Mouse (Mus musculus): ENCODE data around the gene Hrct1. TPM values are rescaled to one million over a fixed set of nuclear protein-coding genes. Genes with fewer than 3 reads are reported as not detected.

Hrct1 gene
- total and polyA plus RNA-seq, 2 experiments from 2014 or later, result 0.70 to 0.73 TPM

- no peak overlapping the region for H3K4me2 ChIP-seq (ENCODE audit: low read depth, low read length)
- no peak for ATAC-seq
- no peak overlapping the region for H3K27ac ChIP-seq
- H3K9me3 ChIP-seq (ENCODE audit: low read length), result no peaks in the 10 kb centered on the region
- H3K36me3 ChIP-seq (ENCODE audit: insufficient read depth, low read length), result no peaks in the 10 kb centered on the region
- DNase-seq (ENCODE audit: low spot score), result no peak
- H3K9ac ChIP-seq (replicated peaks; ENCODE audit: low read length), result no peak overlapping the region
- no peak for TF ChIP-seq CTCF (IDR thresholded peaks at IDR 0.05; ENCODE audit: low read depth)
- no peaks in the 10 kb centered on the region for H3K4me1 ChIP-seq (ENCODE audit: insufficient read depth, low read length)
- WGBS, result 26% methylated on average over 1 of the region's 1 CpGs
- no peak overlapping the region for H3K4me3 ChIP-seq (ENCODE audit: low read length)
- H3K27me3 ChIP-seq (ENCODE audit: insufficient read depth, low read length), result no peaks in the 10 kb centered on the region
These were observed 5.2 kb downstream of the Hrct1 start for GRCm38 (mm10) chr4:43732171-43732570.

- Histone ChIP-seq H3K9ac (replicated peaks; ENCODE audit: low read length) (no peak overlapping the region), H3K9me3 (ENCODE audit: low read length) (no peaks in the 10 kb centered on the region), H3K4me2 (ENCODE audit: low read depth, low read length) (no peak overlapping the region), H3K4me3 (ENCODE audit: low read length) (no peak overlapping the region), H3K27ac (no peak overlapping the region), H3K4me1 (ENCODE audit: insufficient read depth, low read length) (no peaks in the 10 kb centered on the region), H3K27me3 (ENCODE audit: insufficient read depth, low read length) (no peaks in the 10 kb centered on the region), H3K36me3 (ENCODE audit: insufficient read depth, low read length) (no peaks in the 10 kb centered on the region)
- 77% methylated on average over 5 of the region's 5 CpGs for WGBS
- no peak for DNase-seq (ENCODE audit: low spot score)
- TF ChIP-seq CTCF (IDR thresholded peaks at IDR 0.05; ENCODE audit: low read depth), result no peak
- no peak for ATAC-seq
These were observed 6.2 kb downstream of the Hrct1 start for GRCm38 (mm10) chr4:43733186-43733585.

GRCm38 (mm10) chr4:43737144-43737543, 10.2 kb downstream of the Hrct1 start:
- Histone ChIP-seq H3K4me1 (ENCODE audit: insufficient read depth, low read length) (no peaks in the 10 kb centered on the region), H3K9me3 (ENCODE audit: low read length) (no peaks in the 10 kb centered on the region), H3K36me3 (ENCODE audit: insufficient read depth, low read length) (no peaks in the 10 kb centered on the region), H3K4me3 (ENCODE audit: low read length) (no peak overlapping the region), H3K4me2 (ENCODE audit: low read depth, low read length) (no peak overlapping the region), H3K27me3 (ENCODE audit: insufficient read depth, low read length) (no peaks in the 10 kb centered on the region), H3K9ac (replicated peaks; ENCODE audit: low read length) (no peak overlapping the region), H3K27ac (no peak overlapping the region)
- WGBS, result 55% methylated on average over 6 of the region's 6 CpGs
- no peak for TF ChIP-seq CTCF (IDR thresholded peaks at IDR 0.05; ENCODE audit: low read depth)
- DNase-seq (ENCODE audit: low spot score), result no peak
- no peak for ATAC-seq

- no peaks in the 10 kb centered on the region for H3K9me3 ChIP-seq (ENCODE audit: low read length)
- no peaks in the 10 kb centered on the region for H3K27me3 ChIP-seq (ENCODE audit: insufficient read depth, low read length)
- TF ChIP-seq CTCF (IDR thresholded peaks at IDR 0.05; ENCODE audit: low read depth), result no peak
- DNase-seq (ENCODE audit: low spot score), result no peak
- 75% methylated on average over 8 of the region's 8 CpGs for WGBS
- no peak overlapping the region for H3K27ac ChIP-seq
- H3K4me1 ChIP-seq (ENCODE audit: insufficient read depth, low read length), result no peaks in the 10 kb centered on the region
- no peak overlapping the region for H3K4me2 ChIP-seq (ENCODE audit: low read depth, low read length)
- no peak overlapping the region for H3K4me3 ChIP-seq (ENCODE audit: low read length)
- no peak for ATAC-seq
- H3K9ac ChIP-seq (replicated peaks; ENCODE audit: low read length), result no peak overlapping the region
- H3K36me3 ChIP-seq (ENCODE audit: insufficient read depth, low read length), result no peaks in the 10 kb centered on the region
These were observed 12.1 kb downstream of the Hrct1 start for GRCm38 (mm10) chr4:43738989-43739674.

- no peak overlapping the region for H3K4me3 ChIP-seq (ENCODE audit: low read length)
- no peaks in the 10 kb centered on the region for H3K4me1 ChIP-seq (ENCODE audit: insufficient read depth, low read length)
- H3K27ac ChIP-seq, result no peak overlapping the region
- TF ChIP-seq CTCF (IDR thresholded peaks at IDR 0.05; ENCODE audit: low read depth), result no peak
- no peak overlapping the region for H3K4me2 ChIP-seq (ENCODE audit: low read depth, low read length)
- no peak for DNase-seq (ENCODE audit: low spot score)
- H3K9me3 ChIP-seq (ENCODE audit: low read length), result no peaks in the 10 kb centered on the region
- no peak overlapping the region for H3K9ac ChIP-seq (replicated peaks; ENCODE audit: low read length)
- 64% methylated on average over 5 of the region's 5 CpGs for WGBS
- ATAC-seq, result no peak
- H3K36me3 ChIP-seq (ENCODE audit: insufficient read depth, low read length), result no peaks in the 10 kb centered on the region
- no peaks in the 10 kb centered on the region for H3K27me3 ChIP-seq (ENCODE audit: insufficient read depth, low read length)
These were observed 14.5 kb downstream of the Hrct1 start for GRCm38 (mm10) chr4:43741526-43741925.

GRCm38 (mm10) chr4:43742637-43743036, 15.6 kb downstream of the Hrct1 start:
- no peak for ATAC-seq
- Histone ChIP-seq H3K9me3 (ENCODE audit: low read length) (no peaks in the 10 kb centered on the region), H3K4me1 (ENCODE audit: insufficient read depth, low read length) (no peaks in the 10 kb centered on the region), H3K27me3 (ENCODE audit: insufficient read depth, low read length) (no peaks in the 10 kb centered on the region), H3K9ac (replicated peaks; ENCODE audit: low read length) (no peak overlapping the region), H3K36me3 (ENCODE audit: insufficient read depth, low read length) (no peaks in the 10 kb centered on the region), H3K27ac (no peak overlapping the region), H3K4me2 (ENCODE audit: low read depth, low read length) (no peak overlapping the region), H3K4me3 (ENCODE audit: low read length) (no peak overlapping the region)
- no peak for DNase-seq (ENCODE audit: low spot score)
- 34% methylated on average over 4 of the region's 4 CpGs for WGBS
- TF ChIP-seq CTCF (IDR thresholded peaks at IDR 0.05; ENCODE audit: low read depth), result no peak

- no peaks in the 10 kb centered on the region for H3K4me1 ChIP-seq (ENCODE audit: insufficient read depth, low read length)
- no peak overlapping the region for H3K4me3 ChIP-seq (ENCODE audit: low read length)
- TF ChIP-seq CTCF (IDR thresholded peaks at IDR 0.05; ENCODE audit: low read depth), result peak; percentile 23; the same call in 1 of the 2 replicates
- no peaks in the 10 kb centered on the region for H3K9me3 ChIP-seq (ENCODE audit: low read length)
- no peak overlapping the region for H3K27ac ChIP-seq
- H3K9ac ChIP-seq (replicated peaks; ENCODE audit: low read length), result no peak overlapping the region
- H3K36me3 ChIP-seq (ENCODE audit: insufficient read depth, low read length), result no peaks in the 10 kb centered on the region
- DNase-seq (ENCODE audit: low spot score), result no peak
- ATAC-seq, result no peak
- no peaks in the 10 kb centered on the region for H3K27me3 ChIP-seq (ENCODE audit: insufficient read depth, low read length)
- H3K4me2 ChIP-seq (ENCODE audit: low read depth, low read length), result no peak overlapping the region
- 62% methylated on average over 1 of the region's 1 CpGs for WGBS
These were observed 16.1 kb downstream of the Hrct1 start for GRCm38 (mm10) chr4:43743099-43743498.
